Mouse (Mus musculus) intestine, embryonic 14.5 days (tissue): ENCODE results near the gene Prkce. TPM values are rescaled to one million over a fixed set of nuclear protein-coding genes. Genes with fewer than 3 reads are reported as not detected.

Experiments
- ATAC-seq: fragments of 200-750 bp; cut with Nextera tagmentation; replicated peaks from 2 replicates; pipeline ENCODE4 v1.8.0; 2017; ENCODE audit warnings: low read depth, moderate number of reproducible peaks, moderate TSS enrichment, moderate library complexity; ENCODE audit not compliant: low FRiP score, low TSS enrichment
- DNase-seq: peaks from one replicate; pipeline ENCODE4 v3.0.0-alpha.2; 2018; ENCODE audit warnings: low spot score
- H3K27ac ChIP-seq: fragments of 300-500 bp; sonication (generic); 2 replicates; pipeline ENCODE4 v1.5.1; 2014; ENCODE audit warnings: low read depth, mild to moderate bottlenecking, control low read depth
- H3K27me3 ChIP-seq: fragments of 300-500 bp; sonication (generic); replicated peaks from 2 replicates; pipeline ENCODE4 v1.6.1; 2014; ENCODE audit warnings: low read length, control low read depth; ENCODE audit not compliant: control insufficient read depth, insufficient read depth
- H3K36me3 ChIP-seq: fragments of 300-500 bp; sonication (generic); 2 replicates; pipeline ENCODE4 v1.6.1; 2014; ENCODE audit warnings: low read length, control low read depth; ENCODE audit not compliant: control insufficient read depth, insufficient read depth
- H3K4me1 ChIP-seq: fragments of 300-500 bp; sonication (generic); replicated peaks from 2 replicates; pipeline ENCODE4 v1.6.1; 2014; ENCODE audit warnings: low read length, control low read depth, mixed read lengths; ENCODE audit not compliant: control insufficient read depth, insufficient read depth
- H3K4me2 ChIP-seq: fragments of 300-500 bp; sonication (generic); 2 replicates; pipeline ENCODE4 v1.6.1; 2014; ENCODE audit warnings: low read length
- H3K4me3 ChIP-seq: fragments of 300-500 bp; sonication (generic); 2 replicates; pipeline ENCODE4 v1.5.1; 2014; ENCODE audit warnings: low read depth, low read length, control low read depth, mixed read lengths
- H3K9ac ChIP-seq: fragments of 300-500 bp; sonication (generic); 2 replicates; pipeline ENCODE4 v1.6.1; 2014; ENCODE audit warnings: mild to moderate bottlenecking, low read length
- H3K9me3 ChIP-seq: fragments of 300-500 bp; sonication (generic); 2 replicates; pipeline ENCODE4 v1.6.1; 2016; ENCODE audit warnings: low read length, control low read depth; ENCODE audit not compliant: control insufficient read depth
- WGBS: fragments of 180-500 bp; shearing (Covaris S2); extraction: QIAGEN DNeasy Blood & Tissue Kit; methylation state at CpG from one replicate; pipeline ENCODE4 v1.1.7; 2014; 5-methylcytosine and 5-hydroxymethylcytosine counted together
- polyA plus RNA-seq: library from polyadenylated mRNA; unstranded; fragments of >200 nt; fragmentation: Nextera tagmentation; extraction: Ambion mirVana; gene quantifications from 2 replicates; pipeline ENCODE4 v1.2.1, GENCODE M21; 2014

Prkce gene
- polyA plus RNA-seq, 1 experiment from 2014 or later = 7.5 TPM

- H3K27me3 ChIP-seq = no peaks in the 10 kb centered on the region
- no peaks in the 10 kb centered on the region for H3K9me3 ChIP-seq
- no peaks in the 10 kb centered on the region for H3K36me3 ChIP-seq
- no peak for ATAC-seq
- no peak overlapping the region for H3K9ac ChIP-seq
- H3K27ac ChIP-seq = no peak overlapping the region
- DNase-seq = no peak
- no peaks in the 10 kb centered on the region for H3K4me1 ChIP-seq
- H3K4me3 ChIP-seq = no peak overlapping the region
- 89% methylated on average over 10 of the region's 10 CpGs for WGBS
- no peak overlapping the region for H3K4me2 ChIP-seq
Measured at GRCm38 (mm10) chr17:86482675-86483074, 315.1 kb downstream of the Prkce start.

GRCm38 (mm10) chr17:86484087-86484737 is 316.6 kb downstream of the Prkce start:
- H3K9me3 ChIP-seq = no peaks in the 10 kb centered on the region

GRCm38 (mm10) chr17:86486657-86487056 is 319.1 kb downstream of the Prkce start:
- Histone ChIP-seq H3K4me1 (no peaks in the 10 kb centered on the region), H3K27me3 (no peaks in the 10 kb centered on the region), H3K4me3 (no peak overlapping the region), H3K9ac (no peak overlapping the region), H3K9me3 (no peaks in the 10 kb centered on the region), H3K27ac (no peak overlapping the region), H3K36me3 (no peaks in the 10 kb centered on the region), H3K4me2 (no peak overlapping the region)
- ATAC-seq (no peak), DNase-seq (no peak)
- 83% methylated on average over 5 of the region's 5 CpGs for WGBS

More at GRCm38 (mm10) chr17:86484087-86484737, 316.6 kb downstream of the Prkce start:
- Histone ChIP-seq H3K27me3 (no peaks in the 10 kb centered on the region), H3K36me3 (no peaks in the 10 kb centered on the region), H3K4me1 (no peaks in the 10 kb centered on the region), H3K27ac (no peak overlapping the region), H3K9ac (no peak overlapping the region), H3K4me2 (no peak overlapping the region), H3K4me3 (no peak overlapping the region)
- ATAC-seq (peak; percentile 27; the same call in 1 of the 2 replicates), DNase-seq (peak; percentile 88)
- 14% methylated on average over 3 of the region's 3 CpGs for WGBS

GRCm38 (mm10) chr17:86487450-86487849 is 319.9 kb downstream of the Prkce start:
- H3K9me3 ChIP-seq = no peaks in the 10 kb centered on the region
- no peak overlapping the region for H3K4me3 ChIP-seq
- 82% methylated on average over 3 of the region's 3 CpGs for WGBS
- ATAC-seq = no peak
- H3K27ac ChIP-seq = no peak overlapping the region
- H3K4me1 ChIP-seq = no peaks in the 10 kb centered on the region
- H3K4me2 ChIP-seq = no peak overlapping the region
- H3K27me3 ChIP-seq = no peaks in the 10 kb centered on the region
- H3K9ac ChIP-seq = no peak overlapping the region
- DNase-seq = no peak
- H3K36me3 ChIP-seq = no peaks in the 10 kb centered on the region

- H3K36me3 ChIP-seq = no peaks in the 10 kb centered on the region
- no peak overlapping the region for H3K4me3 ChIP-seq
- no peak overlapping the region for H3K27ac ChIP-seq
- H3K27me3 ChIP-seq = no peaks in the 10 kb centered on the region
- no peak overlapping the region for H3K9ac ChIP-seq
- H3K4me2 ChIP-seq = no peak overlapping the region
- no peaks in the 10 kb centered on the region for H3K9me3 ChIP-seq
- whole genome bisulfite sequencing = 88% methylated on average over 10 of the region's 10 CpGs
- no peaks in the 10 kb centered on the region for H3K4me1 ChIP-seq
- DNase-seq (no peak), ATAC-seq (no peak)
Measured at GRCm38 (mm10) chr17:86489827-86490226, 322.2 kb downstream of the Prkce start.

- Histone ChIP-seq H3K9me3 (no peaks in the 10 kb centered on the region), H3K9ac (no peak overlapping the region), H3K4me3 (no peak overlapping the region), H3K4me2 (no peak overlapping the region), H3K27me3 (no peaks in the 10 kb centered on the region), H3K4me1 (no peaks in the 10 kb centered on the region), H3K27ac (no peak overlapping the region), H3K36me3 (0 out of 2 replicates have a peak, but pooled peaks cover 4% of the 10 kb centered on the region)
- DNase-seq (no peak), ATAC-seq (no peak)
- 75% methylated on average over 7 of the region's 7 CpGs for WGBS
Measured at GRCm38 (mm10) chr17:86492376-86492775, 324.8 kb downstream of the Prkce start.

GRCm38 (mm10) chr17:86493891-86494420 is 326.4 kb downstream of the Prkce start:
- H3K4me3 ChIP-seq = no peak overlapping the region
- H3K27me3 ChIP-seq = no peaks in the 10 kb centered on the region
- 0 out of 2 replicates have a peak, but pooled peaks cover 4% of the 10 kb centered on the region for H3K36me3 ChIP-seq
- H3K27ac ChIP-seq = no peak overlapping the region
- DNase-seq (no peak), ATAC-seq (no peak)
- 71% methylated on average over 8 of the region's 8 CpGs for WGBS
- H3K4me2 ChIP-seq = no peak overlapping the region
- H3K9me3 ChIP-seq = no peaks in the 10 kb centered on the region
- no peak overlapping the region for H3K9ac ChIP-seq
- H3K4me1 ChIP-seq = peaks cover 2% of the 10 kb centered on the region; the same call in 1 of the 2 replicates

- Histone ChIP-seq H3K36me3 (0 out of 2 replicates have a peak, but pooled peaks cover 4% of the 10 kb centered on the region), H3K27me3 (no peaks in the 10 kb centered on the region), H3K27ac (no peak overlapping the region), H3K4me3 (no peak overlapping the region), H3K9me3 (no peaks in the 10 kb centered on the region), H3K4me1 (peaks cover 8% of the 10 kb centered on the region; the same call in 1 of the 2 replicates), H3K4me2 (no peak overlapping the region), H3K9ac (no peak overlapping the region)
- no peak for DNase-seq
- WGBS = 61% methylated on average over 6 of the region's 6 CpGs
- ATAC-seq = no peak
Measured at GRCm38 (mm10) chr17:86494494-86494893, 326.9 kb downstream of the Prkce start.

- no peak overlapping the region for H3K9ac ChIP-seq
- ATAC-seq (no peak), DNase-seq (no peak)
- H3K36me3 ChIP-seq = 0 out of 2 replicates have a peak, but pooled peaks cover 4% of the 10 kb centered on the region
- H3K4me2 ChIP-seq = no peak overlapping the region
- no peak overlapping the region for H3K4me3 ChIP-seq
- 47% methylated on average over 6 of the region's 6 CpGs for WGBS
- H3K9me3 ChIP-seq = no peaks in the 10 kb centered on the region
- peaks cover 9% of the 10 kb centered on the region; the same call in 1 of the 2 replicates for H3K4me1 ChIP-seq
- no peak overlapping the region for H3K27ac ChIP-seq
- H3K27me3 ChIP-seq = no peaks in the 10 kb centered on the region
Measured at GRCm38 (mm10) chr17:86494895-86495294, 327.3 kb downstream of the Prkce start.
